Mouse (Mus musculus) bone marrow, adult 2 months (tissue): ENCODE results near the gene Decr2. TPM values are rescaled to one million over a fixed set of nuclear protein-coding genes. Genes with fewer than 3 reads are reported as not detected.
"Not testable (repeated sequence)": the region's sequence is repeated elsewhere in the genome, so short reads cannot be mapped to it uniquely, and the experiment has no call there.

ENCODE experiments used
- H3K27ac ChIP-seq: fragments of 200-500 bp; 2 replicates; pipeline ENCODE4 v1.5.1; 2012; ENCODE audit warnings: low read depth, mild to moderate bottlenecking, control low read depth, inconsistent platforms, low read length; ENCODE audit not compliant: control insufficient read depth, poor library complexity, insufficient read depth
- H3K4me1 ChIP-seq: fragments of 200-500 bp; 2 replicates; pipeline ENCODE4 v1.6.1; 2011; ENCODE audit warnings: low read length; ENCODE audit not compliant: control insufficient read depth, insufficient read depth
- H3K4me3 ChIP-seq: fragments of 200-500 bp; replicated peaks from 2 replicates; pipeline ENCODE3; 2011; ENCODE audit warnings: mild to moderate bottlenecking, low read depth, low read length, control low read depth; ENCODE audit not compliant: control insufficient read depth
- CTCF ChIP-seq: fragments of 200-500 bp; IDR thresholded peaks from 2 replicates; pipeline ENCODE4 v1.5.1; 2011; ENCODE audit warnings: low read length, control low read depth; ENCODE audit not compliant: control insufficient read depth, insufficient read depth
- POLR2A ChIP-seq: fragments of 200-500 bp; IDR thresholded peaks from 2 replicates; pipeline ENCODE4 v1.6.1; 2011; ENCODE audit warnings: low read depth, mild to moderate bottlenecking, control low read depth, low read length, borderline replicate concordance; ENCODE audit not compliant: control insufficient read depth
- WGBS: fragments of 180-500 bp; shearing (Covaris S2); methylation state at CpG from one replicate; pipeline ENCODE4 v1.1.7; 2018; 5-methylcytosine and 5-hydroxymethylcytosine counted together
- polyA plus RNA-seq: library from polyadenylated mRNA; stranded (reverse); fragments of >200 nt; gene quantifications from 2 replicates; pipeline ENCODE4 v1.2.4, GENCODE M21; 2011; ENCODE audit warnings: low replicate concordance; ENCODE audit not compliant: missing spikeins, insufficient read depth, insufficient read length

The Decr2 gene
- polyA plus RNA-seq, 1 experiment: 5.6 TPM

DNA sequence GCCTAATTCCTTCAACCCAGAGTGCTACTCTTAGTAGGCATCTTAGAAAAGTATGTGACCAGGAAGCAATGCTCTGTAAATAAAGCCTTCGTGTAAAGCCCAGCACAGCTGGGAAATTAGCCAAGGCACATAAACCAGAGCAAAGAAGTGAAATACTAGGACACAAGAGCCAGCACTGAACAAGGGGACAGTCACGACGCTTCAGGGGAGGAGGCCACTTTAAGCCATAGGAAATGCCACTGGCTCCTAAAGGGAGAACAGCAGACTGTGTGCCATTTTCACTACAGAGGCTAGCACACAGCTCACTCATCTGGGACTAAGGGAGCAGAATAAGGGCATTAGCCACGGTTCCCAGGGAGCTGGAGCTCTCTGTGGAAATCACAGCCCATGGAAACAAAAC, 44.9 kb downstream of the Decr2 start:
- WGBS: 79% methylated on average over 4 of the region's 4 CpGs
- TF ChIP-seq CTCF: no peak
- no peak for TF ChIP-seq POLR2A
- no peaks in the 10 kb centered on the region for H3K4me1 ChIP-seq
- no peak overlapping the region for H3K27ac ChIP-seq
- H3K4me3 ChIP-seq: no peak overlapping the region

DNA sequence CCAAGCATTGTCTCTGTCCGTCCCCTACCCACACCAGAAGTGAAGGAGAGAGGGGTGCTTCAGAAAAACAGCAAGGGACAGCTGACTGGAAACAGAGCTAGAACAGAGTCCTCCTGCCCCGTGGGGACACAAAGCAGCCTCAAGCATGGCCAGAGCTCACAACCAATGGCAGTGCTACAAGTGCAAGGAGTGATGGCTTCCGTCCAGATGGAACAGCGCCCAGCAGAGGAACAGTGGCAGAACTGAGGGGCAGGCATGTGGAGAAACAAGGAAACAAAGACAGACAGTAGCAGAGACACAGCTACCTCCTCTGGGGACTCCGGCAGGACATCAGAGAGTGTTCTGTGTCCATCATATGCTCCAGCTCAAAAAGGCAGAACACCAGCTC, 46.9 kb downstream of the Decr2 start:
- Histone ChIP-seq H3K27ac (no peak overlapping the region), H3K4me1 (no peaks in the 10 kb centered on the region), H3K4me3 (no peak overlapping the region)
- no peak for TF ChIP-seq CTCF
- TF ChIP-seq POLR2A: no peak
- 69% methylated on average over 5 of the region's 5 CpGs for WGBS

DNA sequence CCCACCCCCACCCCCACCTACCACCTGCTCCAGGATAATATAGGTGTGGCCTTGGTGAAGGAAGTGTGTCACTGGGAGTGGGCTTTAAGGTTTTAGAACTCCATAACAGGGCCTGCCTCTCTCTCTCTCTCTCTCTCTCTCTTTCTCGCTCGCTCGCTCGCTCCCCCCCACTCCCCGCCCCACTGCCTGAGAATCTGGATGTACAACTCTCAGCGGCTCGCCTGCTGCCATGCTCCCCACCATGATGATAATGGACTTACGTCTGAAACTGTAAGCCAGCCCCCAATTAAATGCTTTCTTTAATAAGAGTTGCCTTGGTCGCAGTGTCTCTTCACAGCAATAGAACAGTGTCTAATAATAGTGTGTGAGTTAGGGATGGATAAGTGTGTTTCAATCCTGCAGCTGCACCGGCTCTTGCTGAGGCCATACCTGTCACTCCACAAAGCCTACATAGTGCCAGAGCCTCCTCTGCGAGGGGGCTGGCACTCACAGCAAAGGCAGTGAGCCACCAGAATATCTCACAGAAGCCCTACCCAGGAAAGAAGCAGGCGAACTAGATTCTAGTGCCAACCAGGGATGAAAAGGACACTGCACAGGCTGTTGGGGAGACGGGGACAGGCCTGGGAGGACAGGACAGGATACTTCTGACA, 47.4 kb downstream of the Decr2 start:
- Histone ChIP-seq H3K4me3 (no peak overlapping the region), H3K4me1 (no peaks in the 10 kb centered on the region), H3K27ac (no peak overlapping the region)
- TF ChIP-seq CTCF (no peak), POLR2A (no peak)
- 82% methylated on average over 13 of the region's 13 CpGs for WGBS

DNA sequence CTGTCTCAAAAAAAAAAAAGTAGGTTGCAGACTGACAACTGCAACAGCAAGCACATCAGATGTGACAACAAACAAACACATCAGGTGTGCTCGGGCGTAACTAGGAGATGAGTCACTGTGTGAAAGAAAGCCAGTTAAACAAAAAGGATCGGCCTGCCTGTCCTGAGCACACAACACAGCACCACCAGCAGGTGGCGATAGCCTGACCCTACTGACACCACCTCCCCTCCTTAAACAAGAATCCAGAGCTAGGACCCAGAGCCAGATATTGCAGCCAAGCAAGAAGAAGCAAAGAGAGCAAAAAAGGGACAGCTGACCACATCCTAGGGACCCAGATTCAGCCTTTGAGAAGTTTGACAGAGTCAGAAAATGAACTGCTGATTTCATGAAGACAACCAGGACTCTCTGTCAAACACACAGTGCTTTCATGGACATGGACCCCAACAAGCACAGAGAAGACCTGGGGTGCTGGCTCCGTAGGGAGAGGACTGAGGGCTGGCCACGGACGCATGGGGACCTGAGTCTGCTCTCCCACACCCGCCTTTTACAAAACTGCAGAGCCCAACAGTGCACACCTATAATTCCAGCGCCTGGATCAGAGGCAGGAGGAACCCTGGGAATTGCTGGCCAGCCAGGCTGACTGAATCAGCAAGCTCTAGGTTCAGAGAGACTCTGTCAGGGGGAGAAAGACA, 48.9 kb downstream of the Decr2 start:
- no peak overlapping the region for H3K4me3 ChIP-seq
- WGBS: 47% methylated on average over 9 of the region's 9 CpGs
- H3K4me1 ChIP-seq: no peaks in the 10 kb centered on the region
- no peak overlapping the region for H3K27ac ChIP-seq
- no peak for TF ChIP-seq POLR2A
- TF ChIP-seq CTCF: peak; percentile 90

DNA sequence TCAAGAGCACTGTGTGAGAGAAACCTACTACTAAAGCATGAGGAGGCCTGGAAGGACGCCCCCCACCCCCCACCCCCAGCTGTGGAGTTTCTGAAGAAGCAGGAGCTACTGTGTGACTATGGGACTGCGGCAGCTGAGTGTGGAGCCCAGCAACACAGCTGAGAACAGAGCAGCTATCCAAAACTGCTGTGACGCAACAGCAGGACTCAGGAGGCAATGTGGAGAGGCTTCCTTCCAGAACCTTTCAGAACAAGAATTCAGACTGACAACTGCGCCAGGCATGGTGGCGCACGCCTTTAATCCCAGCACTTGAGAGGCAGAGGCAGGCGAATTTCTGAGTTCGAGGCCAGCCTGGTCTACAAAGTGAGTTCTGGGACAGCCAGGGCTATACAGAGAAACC, 49.4 kb downstream of the Decr2 start:
- H3K4me3 ChIP-seq, H3K4me1 ChIP-seq, H3K27ac ChIP-seq: not testable (repeated sequence)
- 80% methylated on average over 8 of the region's 8 CpGs for WGBS

DNA sequence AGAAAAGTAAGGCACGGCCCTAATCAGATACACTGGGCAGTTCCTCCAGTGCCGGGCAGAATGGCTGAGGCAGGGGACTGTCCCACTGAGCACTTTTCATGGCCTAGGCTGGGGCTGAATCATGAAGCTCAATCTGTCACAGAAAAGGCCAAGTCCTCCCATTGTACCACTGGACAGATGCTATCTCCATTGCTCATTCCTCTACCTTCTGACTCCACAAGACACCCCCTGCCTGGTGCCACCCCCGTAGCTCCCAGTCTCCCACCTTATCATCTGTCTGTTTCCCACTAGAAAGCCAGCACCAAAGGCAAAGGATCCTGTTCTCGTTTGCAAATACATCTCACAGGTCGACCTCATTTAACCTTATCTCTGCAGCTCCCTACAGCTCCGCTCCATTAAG, 58.1 kb downstream of the Decr2 start:
- no peak overlapping the region for H3K27ac ChIP-seq
- 81% methylated on average over 6 of the region's 6 CpGs for whole genome bisulfite sequencing
- H3K4me1 ChIP-seq: no peaks in the 10 kb centered on the region
- TF ChIP-seq CTCF: no peak
- no peak for TF ChIP-seq POLR2A
- no peak overlapping the region for H3K4me3 ChIP-seq

DNA sequence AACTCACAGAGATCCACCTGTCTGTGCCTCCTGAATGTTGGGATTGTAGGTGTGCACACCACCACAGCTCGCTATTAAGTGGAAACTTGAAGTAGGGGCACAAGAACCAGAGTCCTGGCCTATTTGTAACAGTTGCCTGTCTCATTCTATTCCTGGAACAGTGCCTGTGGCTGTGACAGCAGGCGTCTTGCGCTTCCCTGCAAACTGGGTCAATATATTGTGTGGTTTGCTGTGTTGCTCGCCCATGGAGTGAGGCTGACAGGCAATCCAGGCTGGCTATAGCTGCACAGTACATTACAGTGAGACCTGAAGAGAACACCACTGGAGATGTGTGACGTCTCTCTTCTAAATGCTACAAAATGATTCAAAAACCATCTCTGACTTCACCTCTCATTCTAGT, 58.6 kb downstream of the Decr2 start:
- TF ChIP-seq POLR2A (no peak), CTCF (no peak)
- no peak overlapping the region for H3K27ac ChIP-seq
- H3K4me1 ChIP-seq: no peaks in the 10 kb centered on the region
- H3K4me3 ChIP-seq: no peak overlapping the region
- 83% methylated on average over 5 of the region's 5 CpGs for WGBS

Other genes starting within 250 kb of the Decr2 start
- 6.7 TPM in 1 of 2 replicates, not detected in the other for gene Gm20683, start 248.6 kb downstream of the Decr2 start, polyA plus RNA-seq
- 33.5 and 50.5 TPM in 2 replicates for gene Rhot2, start 245.5 kb downstream of the Decr2 start, polyA plus RNA-seq
- gene Wdr90, start 228.8 kb downstream of the Decr2 start, polyA plus RNA-seq: 31.1 and 62.0 TPM in 2 replicates
- gene Mcrip2, start 221.6 kb downstream of the Decr2 start, polyA plus RNA-seq: 6.8 and 12.7 TPM in 2 replicates
- gene Mettl26, start 215.3 kb downstream of the Decr2 start, polyA plus RNA-seq: 25.6 and 30.0 TPM in 2 replicates
- gene Wfikkn1, start 209.5 kb downstream of the Decr2 start, polyA plus RNA-seq: 1.6 and 2.2 TPM in 2 replicates
- gene Rab40c, start 170.6 kb downstream of the Decr2 start, polyA plus RNA-seq: 5.0 and 6.9 TPM in 2 replicates
- gene Pigq, start 145.4 kb downstream of the Decr2 start, polyA plus RNA-seq: 241 and 296 TPM in 2 replicates
- 3.8 and 6.8 TPM in 2 replicates for gene Nhlrc4, start 145.4 kb downstream of the Decr2 start, polyA plus RNA-seq
- not detected in 2 replicates for gene A930017K11Rik, start 137.8 kb downstream of the Decr2 start, polyA plus RNA-seq
- gene Capn15, start 104.5 kb downstream of the Decr2 start, polyA plus RNA-seq: 11.7 and 18.2 TPM in 2 replicates
- 1.2 and 4.7 TPM in 2 replicates for gene Rab11fip3, start 20.8 kb downstream of the Decr2 start, polyA plus RNA-seq
- gene Nme4, start 5.3 kb upstream of the Decr2 start, polyA plus RNA-seq: 9.0 and 20.4 TPM in 2 replicates
- 24.1 and 27.3 TPM in 2 replicates for gene Tmem8, start 23.0 kb upstream of the Decr2 start, polyA plus RNA-seq
- 60.2 and 70.6 TPM in 2 replicates for gene Mrpl28, start 33.2 kb upstream of the Decr2 start, polyA plus RNA-seq
- gene Axin1, start 48.4 kb upstream of the Decr2 start, polyA plus RNA-seq: 21.7 and 23.1 TPM in 2 replicates
- 10.9 and 23.9 TPM in 2 replicates for gene Pdia2, start 108.8 kb upstream of the Decr2 start, polyA plus RNA-seq
- 1.2 TPM in 1 of 2 replicates, not detected in the other for gene Rgs11, start 112.6 kb upstream of the Decr2 start, polyA plus RNA-seq
- 4.0 TPM in 1 of 2 replicates, not detected in the other for gene Arhgdig, start 117.4 kb upstream of the Decr2 start, polyA plus RNA-seq
- gene Fam234a, start 153.9 kb upstream of the Decr2 start, polyA plus RNA-seq: 4.7 and 9.0 TPM in 2 replicates
- 45.6 and 59.8 TPM in 2 replicates for gene Luc7l, start 162.6 kb upstream of the Decr2 start, polyA plus RNA-seq